Mouse (Mus musculus): ENCODE measurements at regions not wholly inside any gene's neighbourhood (a gene's known extent, or its start where the extent isn't known, plus 50 kb on each side); places are given as distances from the start of the nearest gene placed in this dataset.

DNA sequence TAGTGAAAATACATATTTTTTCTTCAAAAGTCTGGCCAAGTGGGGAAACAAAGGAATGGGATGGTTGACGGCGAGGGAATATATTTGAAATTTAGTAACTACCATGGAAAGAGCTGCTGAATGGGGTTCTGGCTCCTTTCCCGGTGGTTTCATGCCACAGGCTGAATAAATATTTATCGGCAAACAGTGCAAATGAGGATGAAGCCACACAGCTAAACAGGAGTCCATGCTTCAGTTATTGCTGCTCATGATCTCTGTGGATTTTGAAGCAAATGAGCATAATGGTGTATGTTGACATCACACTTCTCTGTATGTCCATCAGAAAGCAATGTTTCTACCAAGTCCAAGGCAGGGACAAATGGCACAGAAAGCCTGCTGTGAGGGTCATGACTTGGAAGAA, 3580.6 kb upstream of the Gm7489 start:
- TF ChIP-seq CTCF (IDR thresholded peaks at IDR 0.05; ENCODE audit: low read depth) (no peak), EP300 (IDR thresholded peaks at IDR 0.05; ENCODE audit: low read depth) (no peak)

All from heart, postnatal 0 days (tissue).